Mouse (Mus musculus): Measurements from ENCODE around the gene B9d2.

The B9d2 gene

GRCm38 (mm10) chr7:25674297-25674696, 6.3 kb upstream of the B9d2 start:
- no peak for DNase-seq (ENCODE audit: low read depth, low spot score)

GRCm38 (mm10) chr7:25674719-25675300, 5.8 kb upstream of the B9d2 start, which contains the start of gene Tmem91:
TSS of gene Tmem91 (minus strand) at chr7:25675166.
- DNase-seq (ENCODE audit: low read depth, low spot score), result no peak

- no peak for DNase-seq (ENCODE audit: low read depth, low spot score)
Measured at GRCm38 (mm10) chr7:25675405-25675804, 5.2 kb upstream of the B9d2 start.

GRCm38 (mm10) chr7:25676085-25676781, 4.3 kb upstream of the B9d2 start:
- no peak for DNase-seq (ENCODE audit: low read depth, low spot score)

- no peak for DNase-seq (ENCODE audit: low read depth, low spot score)
Measured at GRCm38 (mm10) chr7:25677013-25677412, 3.6 kb upstream of the B9d2 start.

GRCm38 (mm10) chr7:25679971-25680370, 609 bp upstream of the B9d2 start:
- no peak for DNase-seq (ENCODE audit: low read depth, low spot score)

GRCm38 (mm10) chr7:25681341-25682231, 1.0 kb downstream of the B9d2 start:
- no peak for DNase-seq (ENCODE audit: low read depth, low spot score)

- no peak for DNase-seq (ENCODE audit: low read depth, low spot score)
Measured at GRCm38 (mm10) chr7:25683474-25684180, 3.0 kb downstream of the B9d2 start.

GRCm38 (mm10) chr7:25684659-25685058, 4.1 kb downstream of the B9d2 start:
- DNase-seq (ENCODE audit: low read depth, low spot score), result no peak

GRCm38 (mm10) chr7:25685926-25686470, 5.4 kb downstream of the B9d2 start:
- DNase-seq (ENCODE audit: low read depth, low spot score), result no peak

- peak; percentile 48 for DNase-seq (ENCODE audit: low read depth, low spot score)
Measured at GRCm38 (mm10) chr7:25686680-25687531, 6.3 kb downstream of the B9d2 start, which contains the start of gene Tgfb1. TSS of gene Tgfb1 (plus strand) at chr7:25687002.

GRCm38 (mm10) chr7:25687811-25688401, 7.3 kb downstream of the B9d2 start:
- no peak for DNase-seq (ENCODE audit: low read depth, low spot score)

GRCm38 (mm10) chr7:25688810-25689586, 8.4 kb downstream of the B9d2 start:
- no peak for DNase-seq (ENCODE audit: low read depth, low spot score)

- no peak for DNase-seq (ENCODE audit: low read depth, low spot score)
Measured at GRCm38 (mm10) chr7:25689603-25690021, 9.0 kb downstream of the B9d2 start.

- DNase-seq (ENCODE audit: low read depth, low spot score), result no peak
Measured at GRCm38 (mm10) chr7:25690051-25690450, 9.5 kb downstream of the B9d2 start.

GRCm38 (mm10) chr7:25694104-25694503, 13.5 kb downstream of the B9d2 start:
- DNase-seq (ENCODE audit: low read depth, low spot score), result no peak

GRCm38 (mm10) chr7:25699851-25700250, 19.3 kb downstream of the B9d2 start:
- no peak for DNase-seq (ENCODE audit: low read depth, low spot score)

- no peak for DNase-seq (ENCODE audit: low read depth, low spot score)
Measured at GRCm38 (mm10) chr7:25700732-25701131, 20.2 kb downstream of the B9d2 start.

GRCm38 (mm10) chr7:25702350-25702749, 21.8 kb downstream of the B9d2 start:
- no peak for DNase-seq (ENCODE audit: low read depth, low spot score)

Measured in forelimb bud, embryonic 11.5 days (tissue).